Mouse (Mus musculus): Measurements from ENCODE around the gene Ccnt2. TPM values are rescaled to one million over a fixed set of nuclear protein-coding genes. Genes with fewer than 3 reads are reported as not detected.

The Ccnt2 gene
- total RNA-seq, 2 experiments from 2014 or later: 28.4 to 42.2 TPM

Other genes starting within 250 kb of the Ccnt2 start
- 0.16 TPM in 1 of 2 replicates, not detected in the other for gene Tmem163, start 94.6 kb upstream of the Ccnt2 start, total RNA-seq (2015)
- gene Tmem163, start 94.6 kb upstream of the Ccnt2 start, total RNA-seq (2017): 0.12 and 0.73 TPM in 2 replicates
- 0.07 TPM in 1 of 2 replicates, not detected in the other for gene Acmsd, start 44.8 kb upstream of the Ccnt2 start, total RNA-seq (2015)
- gene Acmsd, start 44.8 kb upstream of the Ccnt2 start, total RNA-seq (2017): 0.37 TPM in 1 of 2 replicates, not detected in the other
- 0.09 and 0.25 TPM in 2 replicates for gene Map3k19, start 80.9 kb downstream of the Ccnt2 start, total RNA-seq (2015)
- 0.29 and 1.1 TPM in 2 replicates for gene Map3k19, start 80.9 kb downstream of the Ccnt2 start, total RNA-seq (2017)
- gene Rab3gap1, start 94.6 kb downstream of the Ccnt2 start, total RNA-seq (2015): 11.7 and 12.1 TPM in 2 replicates
- 29.4 and 35.5 TPM in 2 replicates for gene Rab3gap1, start 94.6 kb downstream of the Ccnt2 start, total RNA-seq (2017)

Measured in megakaryocyte, adult 5-6 weeks (primary cell).